Mouse (Mus musculus): ENCODE results near the gene Capzb.

DNA sequence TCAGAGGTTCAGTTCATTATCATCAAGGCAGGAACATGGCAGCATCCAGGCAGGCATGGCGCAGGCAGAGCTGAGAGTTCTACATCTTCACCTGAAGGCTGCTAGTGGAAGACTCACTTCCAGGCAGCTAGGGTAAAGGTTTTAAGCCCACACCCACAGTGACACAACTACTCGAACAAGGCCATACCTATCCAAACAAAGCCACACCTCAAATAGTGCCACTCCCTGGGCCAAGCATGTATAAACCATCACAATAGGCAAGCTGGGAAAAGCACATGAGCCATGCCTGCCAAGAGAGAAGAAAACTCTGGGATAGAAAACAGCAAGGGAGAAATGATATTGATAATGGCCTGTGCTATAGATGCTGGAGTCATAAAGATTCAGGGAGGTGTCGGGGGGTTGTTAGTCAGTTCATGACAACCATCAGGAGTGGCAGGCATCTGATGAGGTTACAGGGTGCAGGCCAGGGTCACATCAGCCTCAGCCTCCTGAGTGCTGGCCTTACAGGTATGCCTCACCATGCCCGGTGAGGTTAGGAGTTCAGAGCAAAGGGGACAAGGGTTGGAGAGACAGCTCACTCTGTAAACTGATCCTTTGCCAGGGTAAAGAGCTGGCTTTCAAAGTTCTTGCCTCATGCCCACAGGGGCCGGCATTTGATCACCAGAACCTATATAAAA, 6.8 kb upstream of the Capzb start:
- TF ChIP-seq POLR2A (IDR thresholded peaks at IDR 0.05; ENCODE audit: extremely low read depth, insufficient read depth, low read length) (no peak), CTCF (IDR thresholded peaks at IDR 0.05; ENCODE audit: low read depth, low read length) (no peak)
